ENCODE assay signal across 17 mouse cellular contexts in genomic region chr5:75761459-75762310, GRCm38 (mm10).
DNase-seq lines count a peak whose midpoint lies in the region; ATAC-seq lines count a peak whose summit lies in the region.
"Had no signal": no experiment of that assay in that cellular context is flagged by ENCODE, and none has a peak within 500 bp of the region (broad histone marks: within the 10 kb centered on the region; RNA-seq: fewer than 3 reads in every experiment).

No protein-coding gene starts in this region.

- ATAC-seq in heart, embryonic 15.5 days (replicated peaks; ENCODE audit: insufficient number of reproducible peaks, insufficient read depth, low FRiP score, low read depth), result peak; percentile 70
- ATAC-seq in neural tube, embryonic 13.5 days (ENCODE audit: low read depth), result no peak
- ATAC-seq in liver, embryonic 12.5 days, result peak; percentile 95
- ATAC-seq: CD4-positive, CD25-positive, alpha-beta regulatory T cell, adult 4 months; forebrain, postnatal 0 days; midbrain, embryonic 15.5 days had no signal

- no peak overlapping the region for H3K9ac ChIP-seq in heart, embryonic 15.5 days
- H3K9ac ChIP-seq in neural tube, embryonic 13.5 days, result no peak overlapping the region
- peak overlapping the region; percentile 51 for H3K9ac ChIP-seq in liver, embryonic 12.5 days
- H3K9ac ChIP-seq: embryonic facial prominence, embryonic 13.5 days; forebrain, postnatal 0 days; limb, embryonic 12.5 days; midbrain, embryonic 15.5 days had no signal

- no peak for DNase-seq in heart, postnatal 25 days (ENCODE audit: low spot score)
- no peak for DNase-seq in neural tube, embryonic 10.5 days (ENCODE audit: extremely low spot score, low spot score)
- no peak for DNase-seq in adrenal gland, postnatal 36 days
- no peak for DNase-seq in thymus, postnatal 10 days (ENCODE audit: low spot score in 2 of 2)
- DNase-seq: adrenal gland, postnatal 14 days; cerebellum, adult 8-10 months; forebrain, postnatal 0 days; kidney, adult 18-20 months; layer of hippocampus, adult 9-11 months; thymus, adult 18-20 months had no signal

- peak overlapping the region; percentile 17; the same call in 1 of the 2 replicates for H3K4me2 ChIP-seq in heart, embryonic 15.5 days
- H3K4me2 ChIP-seq in neural tube, embryonic 13.5 days, result no peak overlapping the region
- peak overlapping the region; percentile 62 for H3K4me2 ChIP-seq in liver, embryonic 12.5 days
- H3K4me2 ChIP-seq: embryonic facial prominence, embryonic 13.5 days; limb, embryonic 12.5 days; midbrain, embryonic 15.5 days had no signal

- H3K4me1 ChIP-seq in heart, embryonic 15.5 days (replicated peaks), result peaks cover 13% of the 10 kb centered on the region
- H3K4me1 ChIP-seq in neural tube, embryonic 13.5 days (replicated peaks), result 0 out of 2 replicates have a peak, but pooled peaks cover 13% of the 10 kb centered on the region
- peaks cover 48% of the 10 kb centered on the region for H3K4me1 ChIP-seq in liver, embryonic 12.5 days
- H3K4me1 ChIP-seq: limb, embryonic 12.5 days had no signal

- intact Hi-C loops in heart, postnatal 25 days (cut with DNase I), result no loop called here

- WGBS in heart, embryonic 15.5 days, result 41% methylated on average over 11 of the region's 11 CpGs
- WGBS in neural tube, embryonic 13.5 days, result 82% methylated on average over 11 of the region's 11 CpGs
- 13% methylated on average over 11 of the region's 11 CpGs for WGBS in liver, embryonic 12.5 days (ENCODE audit: insufficient replicate concordance)

- no peaks in the 10 kb centered on the region for H3K36me3 ChIP-seq in heart, embryonic 15.5 days
- H3K36me3 ChIP-seq in neural tube, embryonic 13.5 days, result no peaks in the 10 kb centered on the region
- H3K36me3 ChIP-seq in liver, embryonic 12.5 days, result no peaks in the 10 kb centered on the region
- H3K36me3 ChIP-seq: embryonic facial prominence, embryonic 13.5 days; limb, embryonic 12.5 days; midbrain, embryonic 15.5 days had no signal

- H3K27ac ChIP-seq in heart, embryonic 15.5 days, result 0 out of 2 replicates have a peak overlapping the region, but pooled peaks have one; percentile 3
- H3K27ac ChIP-seq in neural tube, embryonic 13.5 days (replicated peaks), result peak overlapping the region; percentile 46; the same call in 1 of the 2 replicates
- peak overlapping the region; percentile 74 for H3K27ac ChIP-seq in liver, embryonic 12.5 days
- H3K27ac ChIP-seq: embryonic facial prominence, embryonic 13.5 days; limb, embryonic 12.5 days had no signal

- no peak overlapping the region for H3K4me3 ChIP-seq in heart, embryonic 15.5 days
- H3K4me3 ChIP-seq in neural tube, embryonic 13.5 days, result no peak overlapping the region
- peak overlapping the region; percentile 24 for H3K4me3 ChIP-seq in liver, embryonic 12.5 days
- H3K4me3 ChIP-seq: embryonic facial prominence, embryonic 13.5 days; limb, embryonic 12.5 days; midbrain, embryonic 15.5 days had no signal

- H3K9me3 ChIP-seq in heart, embryonic 15.5 days (replicated peaks), result no peaks in the 10 kb centered on the region
- H3K9me3 ChIP-seq in neural tube, embryonic 13.5 days, result 0 out of 2 replicates have a peak, but pooled peaks cover 3% of the 10 kb centered on the region
- no peaks in the 10 kb centered on the region for H3K9me3 ChIP-seq in liver, embryonic 12.5 days (replicated peaks)
- H3K9me3 ChIP-seq: embryonic facial prominence, embryonic 13.5 days; limb, embryonic 12.5 days; midbrain, embryonic 15.5 days had no signal

- H3K27me3 ChIP-seq in heart, embryonic 15.5 days, result peaks cover 18% of the 10 kb centered on the region; the same call in 1 of the 2 replicates
- H3K27me3 ChIP-seq in neural tube, embryonic 13.5 days, result no peaks in the 10 kb centered on the region
- H3K27me3 ChIP-seq in liver, embryonic 12.5 days (replicated peaks), result 0 out of 2 replicates have a peak, but pooled peaks cover 4% of the 10 kb centered on the region
- H3K27me3 ChIP-seq: embryonic facial prominence, embryonic 13.5 days; limb, embryonic 12.5 days; midbrain, embryonic 15.5 days had no signal

Comparison
In these comparisons a context has a peak if more than half of its experiments do, and no peak if none do; other contexts are left out.
1. H3K27ac ChIP-seq: peak in every context shown above with its lines; median percentile 74 in liver, embryonic 12.5 days; 46 in neural tube, embryonic 13.5 days; 3 in heart, embryonic 15.5 days.